Mouse (Mus musculus): Measurements from ENCODE around the gene Fam192a. TPM values are rescaled to one million over a fixed set of nuclear protein-coding genes. Genes with fewer than 3 reads are reported as not detected.

The Fam192a gene
- total and polyA plus RNA-seq, 2 experiments from 2014 or later: 17.4 to 30.4 TPM

GRCm38 (mm10) chr8:94528245-94528644 is 73.6 kb downstream of the Fam192a start:
- H3K36me3 ChIP-seq (replicated peaks; ENCODE audit: control insufficient read depth, insufficient read depth, low read length): no peaks in the 10 kb centered on the region
- no peak overlapping the region for H3K9ac ChIP-seq (replicated peaks; ENCODE audit: low read depth, low read length)
- peaks cover 16% of the 10 kb centered on the region; the same call in 1 of the 2 replicates for H3K27me3 ChIP-seq (ENCODE audit: control insufficient read depth, insufficient read depth, low read length)
- WGBS: 13% methylated on average over 4 of the region's 4 CpGs
- H3K4me1 ChIP-seq (ENCODE audit: control insufficient read depth, insufficient read depth): peaks cover 5% of the 10 kb centered on the region; the same call in 1 of the 2 replicates
- ATAC-seq (ENCODE audit: insufficient read depth, low read depth) (no peak), DNase-seq (ENCODE audit: low spot score) (peak; percentile 40)
- H3K9me3 ChIP-seq (replicated peaks; ENCODE audit: control insufficient read depth, low read length): no peaks in the 10 kb centered on the region
- H3K4me2 ChIP-seq (ENCODE audit: low read depth, low read length): no peak overlapping the region
- no peak overlapping the region for H3K4me3 ChIP-seq (ENCODE audit: low read depth, low read length)
- no peak overlapping the region for H3K27ac ChIP-seq (ENCODE audit: low read depth)
- TF ChIP-seq CTCF (IDR thresholded peaks at IDR 0.05; ENCODE audit: low read depth) (peak; percentile 74), EP300 (IDR thresholded peaks at IDR 0.05; ENCODE audit: low read depth) (no peak)

GRCm38 (mm10) chr8:94527178-94527577 is 74.6 kb downstream of the Fam192a start:
- no peak overlapping the region for H3K4me2 ChIP-seq (ENCODE audit: low read depth, low read length)
- no peaks in the 10 kb centered on the region for H3K9me3 ChIP-seq (replicated peaks; ENCODE audit: control insufficient read depth, low read length)
- peaks cover 17% of the 10 kb centered on the region; the same call in 1 of the 2 replicates for H3K27me3 ChIP-seq (ENCODE audit: control insufficient read depth, insufficient read depth, low read length)
- no peak for DNase-seq (ENCODE audit: low spot score)
- ATAC-seq (ENCODE audit: insufficient read depth, low read depth): no peak
- no peak for TF ChIP-seq EP300 (IDR thresholded peaks at IDR 0.05; ENCODE audit: low read depth)
- TF ChIP-seq CTCF (IDR thresholded peaks at IDR 0.05; ENCODE audit: low read depth): no peak
- WGBS: 70% methylated on average over 7 of the region's 7 CpGs
- no peaks in the 10 kb centered on the region for H3K4me1 ChIP-seq (ENCODE audit: control insufficient read depth, insufficient read depth)
- H3K9ac ChIP-seq (replicated peaks; ENCODE audit: low read depth, low read length): no peak overlapping the region
- no peak overlapping the region for H3K27ac ChIP-seq (ENCODE audit: low read depth)
- H3K36me3 ChIP-seq (replicated peaks; ENCODE audit: control insufficient read depth, insufficient read depth, low read length): no peaks in the 10 kb centered on the region
- H3K4me3 ChIP-seq (ENCODE audit: low read depth, low read length): no peak overlapping the region

- Histone ChIP-seq H3K9ac (replicated peaks; ENCODE audit: low read depth, low read length) (no peak overlapping the region), H3K4me2 (ENCODE audit: low read depth, low read length) (no peak overlapping the region), H3K27me3 (ENCODE audit: control insufficient read depth, insufficient read depth, low read length) (peaks cover 9% of the 10 kb centered on the region; the same call in 1 of the 2 replicates), H3K27ac (ENCODE audit: low read depth) (no peak overlapping the region), H3K9me3 (replicated peaks; ENCODE audit: control insufficient read depth, low read length) (no peaks in the 10 kb centered on the region), H3K4me1 (ENCODE audit: control insufficient read depth, insufficient read depth) (no peaks in the 10 kb centered on the region), H3K36me3 (replicated peaks; ENCODE audit: control insufficient read depth, insufficient read depth, low read length) (no peaks in the 10 kb centered on the region), H3K4me3 (ENCODE audit: low read depth, low read length) (no peak overlapping the region)
- no peak for DNase-seq (ENCODE audit: low spot score)
- no peak for TF ChIP-seq EP300 (IDR thresholded peaks at IDR 0.05; ENCODE audit: low read depth)
- TF ChIP-seq CTCF (IDR thresholded peaks at IDR 0.05; ENCODE audit: low read depth): no peak
- ATAC-seq (ENCODE audit: insufficient read depth, low read depth): no peak
- WGBS: 77% methylated on average over 9 of the region's 9 CpGs
Observed at GRCm38 (mm10) chr8:94524554-94524953, 77.2 kb downstream of the Fam192a start.

Other genes with a start within 250 kb of the Fam192a start
- gene Herpud1, start 215.6 kb downstream of the Fam192a start, total RNA-seq (2014; rRNA removed; ENCODE audit: low replicate concordance): 177 and 179 TPM in 2 replicates
- gene Herpud1, start 215.6 kb downstream of the Fam192a start, polyA plus RNA-seq (2015; fragmentation: Nextera tagmentation; extraction: Ambion mirVana): 131 and 159 TPM in 2 replicates
- 3.1 and 3.5 TPM in 2 replicates for gene Nlrc5, start 167.6 kb downstream of the Fam192a start, total RNA-seq (2014; rRNA removed; ENCODE audit: low replicate concordance)
- gene Nlrc5, start 167.6 kb downstream of the Fam192a start, polyA plus RNA-seq (2015; fragmentation: Nextera tagmentation; extraction: Ambion mirVana): 0.11 and 0.51 TPM in 2 replicates
- 11.7 and 12.7 TPM in 2 replicates for gene Cpne2, start 69.0 kb downstream of the Fam192a start, total RNA-seq (2014; rRNA removed; ENCODE audit: low replicate concordance)
- gene Cpne2, start 69.0 kb downstream of the Fam192a start, polyA plus RNA-seq (2015; fragmentation: Nextera tagmentation; extraction: Ambion mirVana): 3.7 and 4.5 TPM in 2 replicates
- 13.6 and 22.7 TPM in 2 replicates for gene Rspry1, start 60 bp downstream of the Fam192a start, total RNA-seq (2014; rRNA removed; ENCODE audit: low replicate concordance)
- 15.8 and 16.9 TPM in 2 replicates for gene Rspry1, start 60 bp downstream of the Fam192a start, polyA plus RNA-seq (2015; fragmentation: Nextera tagmentation; extraction: Ambion mirVana)
- gene Arl2bp, start 64.6 kb upstream of the Fam192a start, total RNA-seq (2014; rRNA removed; ENCODE audit: low replicate concordance): 160 and 223 TPM in 2 replicates
- 110 and 125 TPM in 2 replicates for gene Arl2bp, start 64.6 kb upstream of the Fam192a start, polyA plus RNA-seq (2015; fragmentation: Nextera tagmentation; extraction: Ambion mirVana)
- 1.7 and 5.0 TPM in 2 replicates for gene Pllp, start 94.3 kb upstream of the Fam192a start, total RNA-seq (2014; rRNA removed; ENCODE audit: low replicate concordance)
- 0.21 and 0.36 TPM in 2 replicates for gene Pllp, start 94.3 kb upstream of the Fam192a start, polyA plus RNA-seq (2015; fragmentation: Nextera tagmentation; extraction: Ambion mirVana)
- gene Ccl22, start 143.6 kb upstream of the Fam192a start, total RNA-seq (2014; rRNA removed; ENCODE audit: low replicate concordance): 1.7 TPM in 1 of 2 replicates, not detected in the other
- gene Ccl22, start 143.6 kb upstream of the Fam192a start, polyA plus RNA-seq (2015; fragmentation: Nextera tagmentation; extraction: Ambion mirVana): not detected in 2 replicates
- 2.3 and 6.2 TPM in 2 replicates for gene Cx3cl1, start 170.0 kb upstream of the Fam192a start, total RNA-seq (2014; rRNA removed; ENCODE audit: low replicate concordance)
- 3.3 and 4.1 TPM in 2 replicates for gene Cx3cl1, start 170.0 kb upstream of the Fam192a start, polyA plus RNA-seq (2015; fragmentation: Nextera tagmentation; extraction: Ambion mirVana)
- gene Ccl17, start 208.5 kb upstream of the Fam192a start, total RNA-seq (2014; rRNA removed; ENCODE audit: low replicate concordance): not detected in 2 replicates
- gene Ccl17, start 208.5 kb upstream of the Fam192a start, polyA plus RNA-seq (2015; fragmentation: Nextera tagmentation; extraction: Ambion mirVana): 0.25 TPM in 1 of 2 replicates, not detected in the other
- gene Coq9, start 236.3 kb upstream of the Fam192a start, total RNA-seq (2014; rRNA removed; ENCODE audit: low replicate concordance): 620 and 677 TPM in 2 replicates
- 290 and 300 TPM in 2 replicates for gene Coq9, start 236.3 kb upstream of the Fam192a start, polyA plus RNA-seq (2015; fragmentation: Nextera tagmentation; extraction: Ambion mirVana)
- 41.6 and 80.6 TPM in 2 replicates for gene Ciapin1, start 236.4 kb upstream of the Fam192a start, total RNA-seq (2014; rRNA removed; ENCODE audit: low replicate concordance)
- gene Ciapin1, start 236.4 kb upstream of the Fam192a start, polyA plus RNA-seq (2015; fragmentation: Nextera tagmentation; extraction: Ambion mirVana): 84.0 and 92.2 TPM in 2 replicates